Mouse (Mus musculus): Measurements from ENCODE around the gene Kremen2.

GRCm38 (mm10) chr17:23762976-23763375 lies 17.3 kb upstream of the Kremen2 start:
- TF ChIP-seq CTCF (IDR thresholded peaks at IDR 0.05; ENCODE audit: extremely low read depth, insufficient read depth, insufficient read length, insufficient replicate concordance), result no peak
- no peak for TF ChIP-seq POLR2A (IDR thresholded peaks at IDR 0.05; ENCODE audit: low read depth, low read length)

Data from spleen, adult 2 months (tissue).